Mouse (Mus musculus) forebrain, postnatal 0 days (tissue): ENCODE results near the gene Fxr2. TPM values are rescaled to one million over a fixed set of nuclear protein-coding genes. Genes with fewer than 3 reads are reported as not detected.

ENCODE experiments used
- ATAC-seq: fragments of 200-750 bp; cut with Nextera tagmentation; 2 replicates; pipeline ENCODE4 v1.8.0; 2017; ENCODE audit warnings: mild to moderate bottlenecking, moderate library complexity
- DNase-seq: peaks from one replicate; pipeline ENCODE4 v3.0.0-alpha.2; 2015
- H3K27ac ChIP-seq: fragments of 300-500 bp; sonication (generic); 2 replicates; pipeline ENCODE4 v1.5.1; 2014; ENCODE audit warnings: low read depth, mild to moderate bottlenecking, antibody characterized with exemption, low read length, moderate library complexity, mixed read lengths
- H3K27me3 ChIP-seq: fragments of 300-500 bp; sonication (generic); 2 replicates; pipeline ENCODE4 v1.6.1; 2014; ENCODE audit warnings: mild to moderate bottlenecking, low read length, mixed read lengths; ENCODE audit not compliant: insufficient read depth
- H3K36me3 ChIP-seq: fragments of 300-500 bp; sonication (generic); 2 replicates; pipeline ENCODE4 v1.6.1; 2014; ENCODE audit warnings: mild to moderate bottlenecking, moderate library complexity; ENCODE audit not compliant: insufficient read depth
- H3K4me1 ChIP-seq: fragments of 300-500 bp; sonication (generic); 2 replicates; pipeline ENCODE4 v1.6.1; 2014; ENCODE audit warnings: antibody characterized with exemption; ENCODE audit not compliant: insufficient read depth
- H3K4me2 ChIP-seq: fragments of 300-500 bp; sonication (generic); 2 replicates; pipeline ENCODE4 v1.6.1; 2014; ENCODE audit warnings: low read depth, mild to moderate bottlenecking, moderate library complexity
- H3K4me3 ChIP-seq: fragments of 300-500 bp; sonication (generic); 2 replicates; pipeline ENCODE4 v1.5.1; 2014; ENCODE audit warnings: low read depth, low read length, mixed read lengths
- H3K9ac ChIP-seq: fragments of 300-500 bp; sonication (generic); 2 replicates; pipeline ENCODE4 v1.6.1; 2014; ENCODE audit warnings: mild to moderate bottlenecking
- H3K9me3 ChIP-seq: fragments of 300-500 bp; sonication (generic); 2 replicates; pipeline ENCODE4 v1.6.1; 2016; ENCODE audit warnings: low read length
- CTCF ChIP-seq: sonication (generic); IDR thresholded peaks from 2 replicates; pipeline ENCODE4 v1.5.1; 2016; ENCODE audit warnings: antibody characterized with exemption, control low read depth, low read depth
- WGBS: fragments of 180-500 bp; shearing (Covaris S2); extraction: QIAGEN DNeasy Blood & Tissue Kit; methylation state at CpG from one replicate; pipeline ENCODE4 v1.1.7; 2014; 5-methylcytosine and 5-hydroxymethylcytosine counted together
- polyA plus RNA-seq: library from polyadenylated mRNA; unstranded; fragments of >200 nt; fragmentation: Nextera tagmentation; extraction: Ambion mirVana; gene quantifications from 2 replicates; pipeline ENCODE4 v1.2.1, GENCODE M21; 2015
- total RNA-seq: library from RNA; depleted of rRNA; stranded (reverse); fragments of >200 nt; gene quantifications from 2 replicates; pipeline ENCODE4 v1.2.3, GENCODE M21; 2014

Gene Fxr2
- total and polyA plus RNA-seq, 2 experiments from 2014 or later = 25.2 to 94.5 TPM

GRCm38 (mm10) chr11:69680136-69680855 lies 47.5 kb downstream of the Fxr2 start:
- H3K4me3 ChIP-seq = 0 out of 2 replicates have a peak overlapping the region, but pooled peaks have one; percentile 74
- no peak overlapping the region for H3K27ac ChIP-seq
- no peaks in the 10 kb centered on the region for H3K27me3 ChIP-seq
- no peak for ATAC-seq
- no peak for DNase-seq
- TF ChIP-seq CTCF = no peak
- H3K9me3 ChIP-seq = no peaks in the 10 kb centered on the region
- WGBS = 91% methylated on average over 30 of the region's 30 CpGs
- H3K4me2 ChIP-seq = peak overlapping the region; percentile 82
- H3K4me1 ChIP-seq = peaks cover 14% of the 10 kb centered on the region
- H3K9ac ChIP-seq = peak overlapping the region; percentile 69; the same call in 1 of the 2 replicates
- H3K36me3 ChIP-seq = peaks cover 29% of the 10 kb centered on the region

GRCm38 (mm10) chr11:69681314-69682208 lies 48.8 kb downstream of the Fxr2 start, which contains the start of gene Senp3:
Gene Senp3, minus strand, starts transcription at chr11:69682084.
- TF ChIP-seq CTCF = no peak
- H3K27ac ChIP-seq = peak within 1 kb of the TSS; percentile 84
- H3K36me3 ChIP-seq = peaks cover 17% of the 10 kb centered on the region
- DNase-seq = peak; percentile 99
- peak within 1 kb of the TSS; percentile 82 for H3K4me2 ChIP-seq
- WGBS = 2% methylated on average over 77 of the region's 80 CpGs
- peaks cover 14% of the 10 kb centered on the region for H3K4me1 ChIP-seq
- H3K9ac ChIP-seq = peak within 1 kb of the TSS; percentile 69
- H3K4me3 ChIP-seq = peak within 1 kb of the TSS; percentile 74
- no peaks in the 10 kb centered on the region for H3K27me3 ChIP-seq
- no peaks in the 10 kb centered on the region for H3K9me3 ChIP-seq
- peak; percentile 99 for ATAC-seq

- H3K4me2 ChIP-seq = peak overlapping the region; percentile 82
- TF ChIP-seq CTCF = no peak
- H3K36me3 ChIP-seq = peaks cover 14% of the 10 kb centered on the region
- peak overlapping the region; percentile 74 for H3K4me3 ChIP-seq
- no peaks in the 10 kb centered on the region for H3K27me3 ChIP-seq
- 24% methylated on average over 24 of the region's 24 CpGs for WGBS
- no peak for DNase-seq
- H3K4me1 ChIP-seq = peaks cover 14% of the 10 kb centered on the region
- no peaks in the 10 kb centered on the region for H3K9me3 ChIP-seq
- peak overlapping the region; percentile 84 for H3K27ac ChIP-seq
- ATAC-seq = no peak
- H3K9ac ChIP-seq = peak overlapping the region; percentile 69
Measured at GRCm38 (mm10) chr11:69682209-69682839, 49.5 kb downstream of the Fxr2 start.

GRCm38 (mm10) chr11:69682840-69683533 lies 50.2 kb downstream of the Fxr2 start:
- Histone ChIP-seq H3K9me3 (no peaks in the 10 kb centered on the region), H3K36me3 (peaks cover 9% of the 10 kb centered on the region; the same call in 1 of the 2 replicates), H3K4me2 (peak overlapping the region; percentile 82), H3K27me3 (no peaks in the 10 kb centered on the region), H3K4me1 (peaks cover 14% of the 10 kb centered on the region), H3K4me3 (peak overlapping the region; percentile 74), H3K9ac (0 out of 2 replicates have a peak overlapping the region, but pooled peaks have one; percentile 43), H3K27ac (peak overlapping the region; percentile 84)
- peak; percentile 96 for TF ChIP-seq CTCF
- DNase-seq (peak; percentile 96), ATAC-seq (peak; percentile 30)
- 8% methylated on average over 12 of the region's 12 CpGs for WGBS

GRCm38 (mm10) chr11:69683576-69683975 lies 50.8 kb downstream of the Fxr2 start:
- no peak overlapping the region for H3K9ac ChIP-seq
- no peak overlapping the region for H3K4me2 ChIP-seq
- H3K27me3 ChIP-seq = no peaks in the 10 kb centered on the region
- DNase-seq = no peak
- ATAC-seq = no peak
- peaks cover 3% of the 10 kb centered on the region; the same call in 1 of the 2 replicates for H3K36me3 ChIP-seq
- peak overlapping the region; percentile 84 for H3K27ac ChIP-seq
- no peak overlapping the region for H3K4me3 ChIP-seq
- 77% methylated on average over 7 of the region's 7 CpGs for WGBS
- H3K9me3 ChIP-seq = no peaks in the 10 kb centered on the region
- peaks cover 14% of the 10 kb centered on the region for H3K4me1 ChIP-seq
- TF ChIP-seq CTCF = no peak

- Histone ChIP-seq H3K4me3 (no peak overlapping the region), H3K9me3 (no peaks in the 10 kb centered on the region), H3K9ac (no peak overlapping the region), H3K36me3 (no peaks in the 10 kb centered on the region), H3K4me2 (no peak overlapping the region), H3K27ac (no peak overlapping the region), H3K4me1 (peaks cover 14% of the 10 kb centered on the region), H3K27me3 (no peaks in the 10 kb centered on the region)
- TF ChIP-seq CTCF = no peak
- no peak for DNase-seq
- WGBS = 79% methylated on average over 12 of the region's 12 CpGs
- no peak for ATAC-seq
Measured at GRCm38 (mm10) chr11:69684128-69684745, 51.4 kb downstream of the Fxr2 start.
